Mouse (Mus musculus): ENCODE data around the gene Igf2bp2.

Igf2bp2 gene

DNA sequence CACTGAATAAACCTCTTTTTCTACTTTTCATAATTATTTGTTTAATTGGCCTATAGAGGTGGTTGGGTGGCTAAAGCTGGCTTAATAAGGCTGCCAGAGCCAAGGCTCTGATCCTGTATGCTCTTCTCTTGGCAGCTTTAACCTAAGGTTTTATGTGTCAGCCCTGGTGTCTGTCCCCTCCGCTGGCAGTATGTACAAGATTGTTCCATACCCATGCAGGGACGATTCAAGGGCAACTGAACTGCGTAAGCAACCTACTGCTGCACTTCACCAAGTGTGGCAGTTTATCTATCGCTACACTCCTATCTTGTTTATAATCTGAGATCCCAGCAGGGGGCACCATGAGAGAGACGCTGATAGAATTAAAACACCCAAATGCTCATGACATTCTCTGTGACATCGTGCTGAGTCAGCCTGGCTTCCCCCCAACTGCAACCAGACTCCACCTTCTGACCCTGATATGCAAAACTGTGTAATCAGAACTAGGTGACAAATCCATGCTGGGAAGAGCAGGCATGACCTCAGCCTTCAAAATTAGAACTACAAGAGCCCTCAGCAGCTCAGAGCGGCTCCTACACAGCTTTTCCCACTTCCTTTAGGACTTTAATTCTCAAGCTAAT is 55.1 kb downstream of the Igf2bp2 start:
- peak in 1 of 2 experiments; percentile 8 for DNase-seq (ENCODE audit: low spot score in 2 of 2)

DNA sequence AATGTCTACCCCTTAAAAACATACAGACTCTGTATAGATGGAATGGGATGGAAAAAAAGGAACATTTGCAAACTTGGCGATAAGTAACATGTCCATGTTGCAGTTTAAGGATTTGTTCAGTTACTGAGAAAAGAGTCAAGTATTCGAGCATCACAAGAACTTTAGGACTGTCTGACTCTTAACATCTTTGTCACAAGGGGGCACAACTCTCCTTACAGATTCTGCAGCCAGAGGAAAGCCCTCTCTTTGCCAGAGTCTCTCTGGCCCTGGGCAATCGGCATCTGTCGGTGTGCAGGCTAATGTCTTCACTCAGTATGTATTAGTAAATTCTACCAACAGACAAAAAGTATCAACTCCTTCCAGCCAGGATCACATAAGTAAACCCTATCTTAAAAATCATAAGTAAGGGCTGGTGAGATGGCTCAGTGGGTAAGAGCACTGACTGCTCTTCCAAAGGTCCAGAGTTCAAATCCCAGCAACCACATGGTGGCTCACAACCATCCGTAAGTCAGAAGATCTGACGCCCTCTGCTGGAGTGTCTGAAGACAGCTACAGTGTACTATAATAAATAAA is 57.0 kb downstream of the Igf2bp2 start:
- DNase-seq (ENCODE audit: low spot score in 2 of 2), result no peak

DNA sequence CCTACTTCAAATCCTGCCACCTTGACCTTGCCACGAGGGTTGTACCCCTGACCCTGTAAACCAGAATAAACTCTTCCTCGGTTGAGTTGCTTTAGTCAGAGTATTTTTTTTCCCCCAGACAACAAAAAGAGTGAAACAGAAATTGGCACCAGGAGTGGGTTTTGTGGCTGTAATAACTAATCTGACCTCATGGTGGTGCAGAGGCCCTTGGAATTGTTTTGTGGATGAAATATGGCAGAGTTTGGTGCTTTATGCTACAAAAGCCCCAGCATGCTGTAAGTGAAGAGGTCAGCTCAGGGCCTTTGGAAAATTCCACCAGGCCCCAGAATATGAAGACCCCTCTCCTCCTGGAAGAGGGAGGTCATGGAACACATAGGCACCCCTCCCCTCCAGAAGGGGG is 63.0 kb downstream of the Igf2bp2 start:
- DNase-seq (ENCODE audit: low spot score in 2 of 2), result no peak

DNA sequence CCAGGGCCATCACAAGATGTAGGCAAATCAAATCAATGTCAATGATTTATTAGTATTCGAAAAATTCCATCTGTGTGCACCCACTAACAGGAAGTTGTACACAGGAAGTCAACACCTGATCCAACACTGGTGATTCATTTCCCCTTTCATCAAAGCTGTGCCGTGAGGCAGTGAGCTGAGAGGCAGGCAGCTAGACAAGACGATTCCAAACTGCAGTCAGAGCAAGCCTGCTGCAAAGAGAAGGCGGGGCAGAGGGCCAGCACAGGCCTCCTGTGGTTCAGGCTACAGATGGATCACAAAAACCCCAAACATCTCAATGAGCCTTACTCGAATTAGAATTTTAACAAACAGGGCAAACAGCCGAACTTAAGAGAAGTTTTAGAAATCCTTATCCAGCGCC is 65.4 kb downstream of the Igf2bp2 start:
- peak in 1 of 2 experiments; percentile 40 for DNase-seq (ENCODE audit: low spot score in 2 of 2)

DNA sequence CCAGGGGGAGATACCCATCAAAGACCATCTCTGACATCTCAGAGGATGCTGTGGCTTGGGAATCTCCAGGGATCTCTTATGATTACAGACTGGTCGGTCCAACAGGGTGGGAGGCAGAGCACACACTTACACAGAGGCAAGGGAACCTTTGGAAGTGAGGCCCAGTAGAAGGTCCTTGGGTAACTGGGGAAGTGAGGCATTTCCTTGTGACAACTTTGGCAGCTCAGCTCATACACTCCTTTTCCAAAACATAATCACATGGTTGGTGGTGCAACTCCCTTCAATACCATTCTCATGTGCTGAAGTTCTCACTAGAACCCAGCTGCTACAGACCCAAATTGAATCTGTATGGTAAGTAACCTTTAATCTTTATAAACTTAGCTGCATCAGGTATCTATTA is 67.3 kb downstream of the Igf2bp2 start:
- DNase-seq (ENCODE audit: low spot score in 2 of 2), result no peak

DNA sequence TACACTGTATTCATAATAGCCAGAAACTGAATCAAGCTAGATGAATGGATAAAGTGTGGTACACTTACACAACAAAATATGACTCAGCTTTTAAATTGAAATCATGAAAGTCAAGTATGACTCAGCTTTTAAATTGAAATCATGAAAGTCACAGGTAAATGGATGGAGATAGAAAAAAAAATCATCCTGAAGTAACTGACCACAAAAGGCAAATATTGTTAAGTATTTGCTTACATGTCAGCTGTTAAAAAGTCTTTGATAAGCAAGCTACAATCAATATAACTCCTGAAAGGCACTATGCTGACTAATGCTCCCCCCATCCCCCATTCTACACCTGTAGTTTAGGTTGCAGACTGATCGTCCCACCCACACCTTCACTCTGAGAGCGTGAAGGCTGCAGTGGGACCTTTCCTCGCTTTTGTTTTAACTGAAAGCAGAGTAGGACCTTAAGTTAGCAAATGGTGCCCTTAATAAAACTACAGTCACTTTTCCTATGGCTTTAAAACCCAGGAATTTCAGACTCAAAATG is 71.8 kb downstream of the Igf2bp2 start:
- no peak for DNase-seq (ENCODE audit: low spot score in 2 of 2)

DNA sequence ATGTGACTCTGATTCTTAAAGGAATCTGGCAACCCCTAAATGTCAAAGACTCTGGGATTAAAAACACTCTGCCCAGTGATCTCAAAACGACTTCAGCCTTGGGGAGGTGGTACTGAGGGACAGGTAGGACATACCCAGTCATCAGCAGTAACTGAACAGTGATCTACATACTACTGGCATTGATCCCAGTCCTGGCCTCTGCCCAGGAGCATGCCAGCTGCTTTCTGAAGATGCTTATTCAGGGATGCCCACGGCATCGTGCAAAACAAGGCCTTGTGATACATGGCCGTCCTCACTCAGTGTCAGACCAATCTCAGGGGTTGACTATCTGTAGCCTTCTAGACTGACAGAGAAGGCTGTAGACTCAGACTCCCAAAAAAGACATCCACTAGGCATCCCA is 77.7 kb downstream of the Igf2bp2 start:
- peak in 1 of 2 experiments; percentile 72 for DNase-seq (ENCODE audit: low spot score in 2 of 2)

DNA sequence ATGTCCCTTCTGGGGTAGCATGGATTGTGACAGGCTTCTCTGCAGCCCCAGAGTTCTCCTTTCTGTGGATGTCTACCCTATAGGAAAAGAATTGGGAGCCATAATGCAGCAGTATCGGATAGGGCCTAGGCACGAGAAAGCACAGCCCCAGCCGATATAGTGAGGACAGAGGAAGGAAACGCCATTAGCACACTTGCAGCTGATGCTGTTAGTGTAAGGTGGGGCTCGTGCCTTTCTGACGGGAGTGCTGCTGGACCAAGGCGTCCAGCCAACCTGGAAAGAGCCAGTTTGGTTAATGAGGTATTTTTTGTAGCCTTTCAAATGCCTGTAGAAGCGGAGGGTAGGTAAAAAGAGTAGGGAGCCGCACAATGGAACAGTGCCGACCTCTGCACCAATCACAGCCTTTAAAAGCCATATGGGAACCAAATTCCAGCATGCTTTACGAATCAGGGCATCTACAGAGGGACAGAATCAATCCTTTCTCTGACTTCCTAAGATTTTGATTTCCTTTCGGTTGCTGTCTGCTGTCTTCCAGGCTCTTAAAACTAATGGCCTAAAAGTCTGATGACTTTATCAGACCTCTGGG is 82.9 kb downstream of the Igf2bp2 start:
- no peak for DNase-seq (ENCODE audit: low spot score in 2 of 2)

DNA sequence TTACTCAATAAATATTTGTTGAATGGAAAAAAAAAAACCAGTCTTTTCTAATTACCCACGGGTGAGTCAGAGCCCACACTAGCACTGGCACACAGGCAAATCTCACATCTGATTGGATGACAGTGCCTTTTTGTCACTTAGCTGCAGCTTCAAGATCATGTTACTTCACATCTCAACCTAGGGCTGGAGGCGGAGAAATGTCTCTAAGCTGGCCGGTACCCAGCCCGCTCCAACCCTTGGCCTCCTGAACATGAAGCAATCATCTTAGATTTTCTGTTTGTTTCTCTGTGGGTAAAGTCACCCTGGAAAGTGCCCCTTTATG is 86.5 kb downstream of the Igf2bp2 start:
- DNase-seq (ENCODE audit: low spot score in 2 of 2), result no peak

DNA sequence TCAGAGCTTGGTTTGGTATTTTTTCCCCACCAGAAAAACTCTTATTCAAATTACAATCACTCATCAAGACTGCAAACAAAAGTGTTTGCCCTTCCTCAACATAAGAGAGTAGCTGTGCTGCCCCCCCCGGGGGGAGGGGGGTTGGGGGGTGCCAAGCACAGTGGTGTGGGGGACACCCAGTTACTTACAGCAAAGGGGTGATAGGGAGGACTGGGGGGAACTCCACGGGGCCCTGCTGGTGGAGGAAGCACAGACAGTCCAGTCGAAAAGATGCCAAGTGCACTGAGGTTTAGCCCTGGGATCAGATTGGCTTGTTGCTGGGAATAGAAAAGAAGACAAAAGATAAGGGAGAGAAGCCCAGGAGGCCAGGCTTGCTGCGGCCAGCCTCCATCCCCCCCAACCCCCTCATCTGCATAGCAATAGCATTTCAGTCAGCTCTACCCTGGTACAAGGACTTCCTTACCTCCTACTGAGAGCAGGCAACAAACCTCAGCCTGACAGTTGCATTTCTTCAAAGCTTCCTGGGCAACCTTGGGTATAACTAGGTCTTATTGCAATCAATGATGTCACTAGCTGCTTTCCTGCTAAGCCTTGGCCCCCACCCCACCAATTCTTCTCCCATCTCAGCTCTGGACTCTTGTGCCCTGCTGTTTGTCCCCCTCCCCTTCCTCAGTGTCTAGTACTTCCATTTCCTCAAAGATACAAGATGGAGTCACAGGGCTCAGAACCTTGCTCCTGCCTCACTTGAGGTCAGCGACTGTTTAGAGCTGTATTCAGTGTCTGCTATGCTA is 87.1 kb downstream of the Igf2bp2 start:
- no peak for DNase-seq (ENCODE audit: low spot score in 2 of 2)

DNA sequence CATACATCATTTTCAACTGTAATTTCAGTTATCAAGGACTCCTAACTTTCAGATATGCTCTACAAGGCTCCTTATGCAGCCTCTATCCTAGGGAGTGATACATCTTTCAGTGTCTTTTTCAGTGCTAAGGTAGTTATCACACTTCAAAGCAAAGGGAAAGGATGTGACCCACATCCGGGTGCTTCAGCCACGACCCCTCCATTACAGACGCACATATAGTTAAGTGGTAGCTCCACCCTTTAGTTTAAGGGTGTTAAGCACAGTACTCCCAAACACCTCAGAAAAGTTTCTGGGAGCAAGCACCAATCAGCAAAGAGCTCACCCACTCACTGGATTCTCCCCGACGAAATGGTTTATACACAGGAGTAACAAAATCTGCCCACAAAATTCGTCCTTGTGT is 88.0 kb downstream of the Igf2bp2 start:
- DNase-seq (ENCODE audit: low spot score in 2 of 2), result no peak

DNA sequence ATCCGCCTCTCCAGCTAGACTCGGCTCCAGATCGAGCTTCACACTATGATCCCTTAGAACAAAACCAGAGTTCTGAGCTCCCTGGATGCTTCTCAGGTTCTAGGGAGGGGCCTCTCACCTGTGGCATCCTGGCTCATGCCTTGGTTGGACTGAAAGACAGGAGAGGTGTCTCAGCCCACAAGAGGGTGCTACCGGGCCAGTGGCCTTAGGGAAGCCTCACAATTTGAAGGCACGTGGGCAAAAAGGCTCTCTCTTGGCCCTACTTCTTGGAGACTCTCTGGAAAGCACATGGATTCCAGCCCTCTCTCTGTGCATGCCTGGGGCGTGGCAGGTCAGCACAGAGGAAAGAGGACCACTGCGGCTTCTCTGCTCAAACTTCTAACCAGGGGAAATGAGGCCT is 91.7 kb downstream of the Igf2bp2 start:
- no peak for DNase-seq (ENCODE audit: low spot score in 2 of 2)

DNA sequence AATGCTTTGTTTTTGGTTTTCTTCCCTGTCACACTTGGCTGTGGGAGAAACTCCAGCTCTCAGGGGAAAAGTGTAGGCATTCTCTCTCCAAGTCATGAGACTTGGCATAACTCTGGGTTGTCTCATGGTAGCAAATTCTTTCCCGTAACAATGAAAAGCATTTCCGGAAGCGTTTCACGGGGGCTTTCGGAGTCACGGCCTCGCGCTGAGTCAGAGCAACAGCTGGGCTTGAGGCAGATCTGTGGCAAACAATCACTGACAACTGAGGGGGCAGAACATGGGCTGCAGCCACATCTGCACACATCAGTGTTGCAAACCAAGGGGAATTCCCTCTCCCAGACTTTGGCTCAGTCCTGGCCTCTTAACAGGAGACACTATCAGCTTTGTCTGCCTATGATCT is 95.7 kb downstream of the Igf2bp2 start:
- no peak for DNase-seq (ENCODE audit: low spot score in 2 of 2)

DNA sequence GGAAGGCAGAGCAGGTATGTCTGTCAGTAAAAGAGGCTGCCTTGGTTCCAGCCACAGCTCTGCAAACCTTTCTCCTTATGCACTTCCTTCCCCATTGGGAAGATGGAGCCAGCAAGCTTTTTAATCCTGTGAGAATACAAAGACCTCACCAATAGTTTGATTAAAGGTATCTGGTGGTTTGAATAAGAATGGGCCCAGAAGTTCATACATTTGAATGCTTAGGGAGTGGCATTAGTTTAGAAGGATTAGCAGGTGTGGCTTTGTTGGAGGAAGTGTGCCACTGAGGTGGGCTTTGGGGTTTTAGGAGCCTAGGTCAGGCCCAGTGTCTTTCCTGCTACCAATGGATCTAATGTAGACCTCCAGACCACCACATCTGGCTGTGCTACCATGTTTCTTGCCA is 97.6 kb downstream of the Igf2bp2 start:
- no peak for DNase-seq (ENCODE audit: low spot score in 2 of 2)

DNA sequence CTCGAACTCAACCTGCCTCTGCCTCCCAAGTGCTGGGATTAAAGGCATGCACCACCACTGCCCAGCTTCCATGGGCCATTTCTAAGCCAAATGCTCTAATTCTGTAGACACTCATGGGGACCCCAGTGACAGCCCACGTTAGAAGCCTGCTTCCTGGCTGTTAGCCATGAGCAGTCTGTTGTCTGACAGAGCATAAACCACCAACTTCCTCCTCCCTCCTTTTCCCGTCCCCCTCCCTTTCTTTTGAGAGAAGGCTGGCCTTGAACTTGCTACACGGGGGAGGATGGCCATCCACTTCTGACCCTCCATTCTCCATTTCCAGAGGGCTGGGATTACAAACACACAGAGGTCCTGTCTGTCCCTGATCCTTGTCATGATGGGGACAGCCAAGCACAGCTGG is 100.8 kb downstream of the Igf2bp2 start:
- DNase-seq (ENCODE audit: low spot score in 2 of 2), result no peak

DNA sequence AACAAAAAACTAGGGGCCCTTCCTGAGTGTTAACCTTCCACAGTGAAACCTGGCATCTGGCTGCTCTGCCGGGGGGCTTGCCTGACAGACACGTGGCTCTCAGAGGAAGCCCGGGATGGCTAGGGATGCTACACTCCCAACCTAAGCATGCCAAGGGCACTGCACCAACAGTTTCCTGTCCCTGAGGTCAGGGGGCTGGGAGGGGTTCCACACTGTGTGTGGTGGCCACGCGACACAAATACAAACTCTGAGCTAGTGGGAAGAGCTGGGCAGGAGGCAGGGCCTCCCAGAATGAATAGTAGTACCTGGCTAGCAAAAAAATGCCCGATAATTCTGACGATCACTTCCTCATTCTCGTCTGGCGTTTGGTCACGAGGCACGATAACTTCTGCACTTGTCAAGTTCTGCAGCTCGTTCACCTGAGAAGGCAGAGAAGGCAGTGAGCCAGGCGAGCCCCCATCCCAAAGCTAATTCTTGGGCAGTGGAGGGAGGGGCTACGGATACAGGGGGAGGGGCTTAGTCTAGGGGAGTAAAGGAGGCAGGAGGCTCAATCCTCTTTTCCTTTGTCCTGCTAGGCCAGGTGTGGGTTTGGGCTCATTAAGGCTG is 101.4 kb downstream of the Igf2bp2 start:
- no peak for DNase-seq (ENCODE audit: low spot score in 2 of 2)

DNA sequence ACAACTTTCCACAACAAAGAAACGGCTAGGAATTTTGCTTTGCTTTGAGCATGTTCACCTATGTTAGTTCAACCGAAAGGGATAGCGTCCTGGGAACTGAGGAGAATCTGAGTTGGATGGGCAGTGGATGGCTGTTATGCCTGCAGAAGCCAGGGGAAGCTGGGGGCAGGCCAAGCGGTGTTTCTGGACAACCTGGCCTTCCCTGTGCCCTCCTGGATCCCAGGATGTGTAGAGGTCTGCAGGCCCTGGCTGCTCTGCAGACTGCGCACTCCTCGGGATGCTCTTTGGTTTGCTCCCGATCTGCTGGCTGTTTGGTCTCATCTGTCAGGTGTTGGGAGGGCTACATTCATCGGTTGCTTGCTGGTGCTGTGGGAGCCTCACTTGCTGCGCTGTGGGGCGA is 102.7 kb downstream of the Igf2bp2 start:
- DNase-seq (ENCODE audit: low spot score in 2 of 2), result no peak

DNA sequence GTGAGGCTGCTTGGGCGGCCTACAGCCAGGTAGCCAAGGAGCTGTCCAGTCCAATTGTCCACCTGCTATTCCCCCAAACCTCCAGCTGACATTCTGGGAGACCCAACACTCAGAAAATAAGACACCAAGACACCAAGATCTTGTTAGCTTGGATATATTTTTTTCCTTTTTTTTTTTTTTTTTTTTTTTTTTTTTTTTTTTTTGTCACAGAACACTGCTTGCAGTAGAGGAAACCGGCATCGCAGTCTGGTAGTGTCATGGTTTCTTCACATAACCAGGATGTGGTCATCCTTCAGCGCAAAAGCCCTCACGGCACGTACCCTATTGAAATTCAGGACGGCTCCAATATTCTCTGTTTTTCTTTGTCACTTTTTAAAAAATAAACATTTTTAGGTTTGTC is 104.2 kb downstream of the Igf2bp2 start:
- DNase-seq (ENCODE audit: low spot score in 2 of 2), result no peak

DNA sequence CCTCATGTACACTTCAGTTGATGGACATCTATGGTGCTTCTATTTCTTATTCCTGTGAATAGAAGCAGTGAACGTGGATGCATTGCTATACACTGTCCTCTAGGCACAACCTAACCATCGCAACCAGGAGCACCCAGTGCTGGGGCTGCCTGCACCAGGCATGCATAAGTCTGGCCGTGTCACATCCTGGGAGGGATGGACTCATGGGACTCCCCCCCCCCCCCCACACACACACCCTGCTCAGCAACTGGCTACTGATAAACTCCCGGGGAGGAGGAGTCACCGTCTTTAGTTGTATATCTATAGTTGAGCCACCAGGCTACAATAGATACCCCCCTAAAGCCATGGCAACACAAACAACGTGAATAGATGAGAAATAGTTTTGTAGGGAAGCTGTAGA is 105.6 kb downstream of the Igf2bp2 start:
- DNase-seq (ENCODE audit: low spot score in 2 of 2), result no peak

DNA sequence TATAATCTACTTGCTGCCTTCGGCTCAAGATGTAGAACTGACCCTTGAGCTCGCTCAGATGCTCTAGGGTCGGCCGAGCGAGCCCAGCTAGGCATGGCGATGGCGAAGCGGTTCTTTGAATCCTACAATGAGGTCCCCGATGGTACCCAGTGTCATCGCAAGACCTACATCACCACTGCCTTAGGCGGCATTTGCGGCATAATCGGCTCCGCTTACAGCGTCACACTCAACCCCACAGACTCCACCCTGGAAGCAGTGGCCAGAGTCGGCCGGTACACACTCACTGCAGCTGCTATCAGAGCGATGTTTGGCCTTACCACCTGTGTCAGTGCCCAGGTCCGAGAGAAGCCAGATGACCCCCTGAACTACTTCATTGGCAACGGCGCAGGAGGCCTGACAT is 109.7 kb downstream of the Igf2bp2 start:
- no peak for DNase-seq (ENCODE audit: low spot score in 2 of 2)

DNA sequence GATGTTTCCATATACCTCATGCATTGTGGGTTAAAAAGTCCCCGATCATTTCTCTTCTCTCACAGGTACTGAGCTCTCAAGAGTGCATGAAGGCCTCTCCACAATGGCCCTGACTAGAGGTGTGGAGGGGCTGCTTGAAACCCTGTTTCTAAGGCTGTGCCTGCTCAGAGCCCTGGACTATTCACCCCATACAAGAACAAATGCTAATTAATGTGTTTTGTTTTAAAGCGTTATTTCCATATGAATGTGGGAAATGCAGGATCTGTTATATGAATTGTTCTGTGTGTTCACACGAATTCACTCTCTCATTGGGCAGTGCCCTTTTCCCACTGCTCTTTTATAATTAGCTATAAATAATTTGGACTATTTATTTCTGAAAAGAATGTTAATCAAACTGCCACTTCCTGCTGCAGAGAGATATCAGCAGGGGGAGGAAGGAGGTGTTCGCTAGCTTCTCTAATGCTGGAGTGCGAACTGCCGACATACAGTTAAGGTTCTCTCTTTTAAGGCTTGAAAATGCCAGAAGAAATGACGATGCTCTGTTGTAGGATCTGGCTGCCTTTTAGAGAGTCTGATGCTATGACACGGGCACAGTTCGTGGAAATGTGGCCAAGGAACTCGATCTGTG is 116.2 kb downstream of the Igf2bp2 start:
- DNase-seq (ENCODE audit: low spot score in 2 of 2), result no peak

DNA sequence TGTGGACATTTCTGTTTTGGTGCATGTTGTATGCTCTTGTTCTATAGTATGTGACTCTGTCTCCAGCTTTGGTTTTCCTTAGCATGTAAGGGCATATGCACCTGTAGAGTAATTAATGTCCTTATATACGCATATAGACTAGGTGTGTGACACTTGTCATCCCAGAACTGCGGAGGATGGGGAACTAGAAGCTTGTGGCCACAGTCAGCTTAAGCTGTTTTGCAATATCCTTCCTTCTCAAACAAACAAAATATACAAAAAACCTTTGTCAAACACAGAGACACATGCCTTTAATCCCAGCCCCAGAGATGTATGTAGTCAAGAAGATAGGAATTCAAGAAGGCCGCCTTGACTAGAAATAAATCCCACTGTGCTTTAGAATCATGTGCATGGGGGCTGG is 117.2 kb downstream of the Igf2bp2 start:
- no peak for DNase-seq (ENCODE audit: low spot score in 2 of 2)
